Mouse (Mus musculus): ENCODE measurements around the gene Gm11096. TPM values are rescaled to one million over a fixed set of nuclear protein-coding genes. Genes with fewer than 3 reads are reported as not detected.
A peak's percentile ranks its signal among the peaks of the same experiment; 100 is the strongest.

Gm11096 gene
- total and polyA plus RNA-seq, 3 experiments, result not detected

DNA sequence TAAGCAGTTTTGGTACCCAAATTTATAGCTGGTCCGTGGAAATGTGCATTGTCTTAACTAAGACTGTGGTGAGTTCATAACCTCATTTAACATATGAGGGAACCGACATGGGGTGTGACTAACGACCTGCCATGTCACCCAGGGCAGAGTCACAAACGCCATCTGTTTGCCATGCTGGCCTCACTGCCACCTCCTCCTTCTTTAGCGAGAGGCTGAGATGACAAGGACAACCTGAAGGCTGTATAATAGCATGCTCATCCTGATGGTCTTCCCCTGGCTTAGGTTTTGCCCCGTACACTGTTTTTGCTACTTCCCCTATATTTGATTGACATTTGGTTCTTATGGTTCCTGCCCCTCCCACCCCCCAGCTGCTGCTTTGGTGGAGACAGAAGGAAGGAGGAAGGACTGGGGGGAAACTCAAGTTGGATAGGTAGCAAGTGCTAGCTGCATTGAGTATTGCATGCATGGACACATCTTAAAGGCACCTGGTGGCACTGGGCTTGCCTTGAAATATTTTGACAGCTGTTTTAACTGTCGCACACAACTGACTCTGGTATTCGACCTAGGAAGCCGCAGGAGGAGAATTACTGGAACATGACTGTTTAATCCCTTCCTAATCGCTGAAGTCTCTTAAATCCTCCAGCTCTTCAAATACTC lies 17.2 kb upstream of the Gm11096 start:
- intact Hi-C loops (cut with DNase I), result no loop called here
- WGBS, result 65% methylated on average over 10 of the region's 10 CpGs
- peaks cover 4% of the 10 kb centered on the region; the same call in 1 of the 2 replicates for H3K36me3 ChIP-seq (ENCODE audit: control insufficient read depth, insufficient read depth, low read length)

DNA sequence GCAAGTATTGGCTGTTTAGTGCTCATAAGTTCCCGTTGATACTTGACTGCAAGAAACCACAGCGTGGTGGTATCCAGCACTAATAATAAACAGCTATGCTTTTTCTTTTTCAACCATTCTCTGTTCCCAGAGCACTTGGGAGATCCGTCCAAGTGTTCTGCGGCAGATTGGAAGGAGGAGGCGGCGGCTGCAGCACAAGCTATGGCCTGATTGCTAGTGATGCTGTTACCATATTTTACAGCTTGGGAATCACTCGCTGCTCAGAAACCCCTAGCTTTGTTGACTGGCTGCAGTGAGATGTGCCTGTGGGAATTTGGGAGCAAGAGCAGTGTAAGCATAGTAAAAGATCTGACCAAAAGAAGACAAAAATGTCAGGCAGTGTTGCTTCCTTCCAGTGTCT lies 14.3 kb upstream of the Gm11096 start:
- Histone ChIP-seq H3K4me1 (ENCODE audit: control insufficient read depth, insufficient read depth, low read length) (no peaks in the 10 kb centered on the region; the same call in 1 of the 2 replicates), H3K79me2 (replicated peaks; ENCODE audit: control insufficient read depth, insufficient read depth, low read length) (no peaks in the 10 kb centered on the region), H3K36me3 (ENCODE audit: control insufficient read depth, insufficient read depth, low read length) (peaks cover 14% of the 10 kb centered on the region), H3K27me3 (ENCODE audit: control insufficient read depth, insufficient read depth, low read length) (no peaks in the 10 kb centered on the region), H3K9ac (ENCODE audit: low read depth, low read length) (no peak overlapping the region), H3K27ac (no peak overlapping the region), H3K4me3 (no peak overlapping the region)
- no peak for DNase-seq
- intact Hi-C loops (cut with DNase I), result no loop called here
- TF ChIP-seq CTCF (IDR thresholded peaks at IDR 0.05), result no peak
- no peak for TF ChIP-seq EP300 (IDR thresholded peaks at IDR 0.05; ENCODE audit: insufficient read depth, low read depth, low read length)
- TF ChIP-seq POLR2A (IDR thresholded peaks at IDR 0.05; ENCODE audit: insufficient read depth, low read depth, low read length), result no peak
- 89% methylated on average over 7 of the region's 7 CpGs for WGBS

More for the DNA sequence above, 17.2 kb upstream of the Gm11096 start:
- no peak overlapping the region for H3K9ac ChIP-seq (ENCODE audit: low read depth, low read length)
- no peak overlapping the region for H3K27ac ChIP-seq
- TF ChIP-seq CTCF (IDR thresholded peaks at IDR 0.05), result no peak
- no peak for TF ChIP-seq POLR2A (IDR thresholded peaks at IDR 0.05; ENCODE audit: insufficient read depth, low read depth, low read length)
- TF ChIP-seq EP300 (IDR thresholded peaks at IDR 0.05; ENCODE audit: insufficient read depth, low read depth, low read length), result no peak
- no peaks in the 10 kb centered on the region for H3K79me2 ChIP-seq (replicated peaks; ENCODE audit: control insufficient read depth, insufficient read depth, low read length)
- no peak for DNase-seq
- no peaks in the 10 kb centered on the region for H3K4me1 ChIP-seq (ENCODE audit: control insufficient read depth, insufficient read depth, low read length)
- no peak overlapping the region for H3K4me3 ChIP-seq
- no peaks in the 10 kb centered on the region for H3K27me3 ChIP-seq (ENCODE audit: control insufficient read depth, insufficient read depth, low read length)

DNA sequence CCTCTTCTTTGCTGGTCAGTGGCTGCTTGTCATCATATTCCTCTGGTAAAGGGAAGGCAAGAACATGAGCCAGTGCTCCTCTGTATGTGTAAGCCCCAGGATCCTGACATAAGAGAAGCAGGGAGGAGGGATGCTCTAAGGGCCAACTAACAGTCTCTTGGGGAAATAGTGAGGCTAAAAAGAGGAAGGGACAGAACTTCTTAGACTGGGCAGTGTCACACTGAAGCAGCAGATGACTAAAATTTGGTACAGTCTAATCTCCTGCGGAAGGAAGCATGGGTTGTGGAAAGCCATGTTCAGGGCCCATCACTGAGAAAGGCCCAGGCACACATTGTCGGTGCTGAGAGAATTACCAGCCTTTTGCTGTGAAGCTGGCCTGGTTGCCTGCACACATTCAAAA lies 8.8 kb upstream of the Gm11096 start:
- WGBS, result 38% methylated on average over 2 of the region's 2 CpGs
- Histone ChIP-seq H3K9ac (ENCODE audit: low read depth, low read length) (no peak overlapping the region), H3K4me1 (ENCODE audit: control insufficient read depth, insufficient read depth, low read length) (peaks cover 2% of the 10 kb centered on the region; the same call in 1 of the 2 replicates), H3K79me2 (replicated peaks; ENCODE audit: control insufficient read depth, insufficient read depth, low read length) (no peaks in the 10 kb centered on the region), H3K36me3 (ENCODE audit: control insufficient read depth, insufficient read depth, low read length) (peaks cover 17% of the 10 kb centered on the region), H3K27me3 (ENCODE audit: control insufficient read depth, insufficient read depth, low read length) (no peaks in the 10 kb centered on the region), H3K27ac (peak overlapping the region; percentile 17), H3K4me3 (no peak overlapping the region)
- TF ChIP-seq EP300 (IDR thresholded peaks at IDR 0.05; ENCODE audit: insufficient read depth, low read depth, low read length), result no peak
- TF ChIP-seq CTCF (IDR thresholded peaks at IDR 0.05), result no peak
- DNase-seq, result no peak
- intact Hi-C loops (cut with DNase I), result no loop called here

DNA sequence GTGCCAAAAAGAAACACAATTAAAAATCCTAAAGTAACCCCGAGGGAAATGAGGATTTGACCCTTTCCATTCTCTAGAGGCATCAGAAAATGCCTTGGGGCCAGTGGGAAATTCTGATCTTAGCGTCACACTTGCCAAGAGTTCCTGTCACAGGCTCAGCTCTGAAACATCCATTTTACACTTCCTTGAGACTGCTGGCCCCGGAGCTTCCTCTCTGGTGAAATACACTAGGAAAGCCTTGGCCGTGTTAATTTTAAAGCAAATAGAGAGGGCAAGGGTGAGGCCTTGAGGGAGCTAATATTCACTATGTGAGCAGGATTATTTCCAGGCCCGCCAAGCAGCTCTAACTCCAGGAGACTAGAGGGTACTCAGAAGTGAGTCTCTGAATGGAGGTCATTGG lies 8.4 kb upstream of the Gm11096 start:
- Histone ChIP-seq H3K9ac (ENCODE audit: low read depth, low read length) (no peak overlapping the region), H3K27ac (peak overlapping the region; percentile 39), H3K4me3 (no peak overlapping the region), H3K36me3 (ENCODE audit: control insufficient read depth, insufficient read depth, low read length) (peaks cover 17% of the 10 kb centered on the region), H3K27me3 (ENCODE audit: control insufficient read depth, insufficient read depth, low read length) (no peaks in the 10 kb centered on the region), H3K79me2 (replicated peaks; ENCODE audit: control insufficient read depth, insufficient read depth, low read length) (no peaks in the 10 kb centered on the region), H3K4me1 (ENCODE audit: control insufficient read depth, insufficient read depth, low read length) (peaks cover 2% of the 10 kb centered on the region; the same call in 1 of the 2 replicates)
- intact Hi-C loops (cut with DNase I), result no loop called here
- TF ChIP-seq EP300 (IDR thresholded peaks at IDR 0.05; ENCODE audit: insufficient read depth, low read depth, low read length) (no peak), CTCF (IDR thresholded peaks at IDR 0.05) (no peak), POLR2A (IDR thresholded peaks at IDR 0.05; ENCODE audit: insufficient read depth, low read depth, low read length) (no peak)
- 43% methylated on average over 5 of the region's 5 CpGs for WGBS
- peak in 1 of 2 experiments; percentile 49 for DNase-seq

DNA sequence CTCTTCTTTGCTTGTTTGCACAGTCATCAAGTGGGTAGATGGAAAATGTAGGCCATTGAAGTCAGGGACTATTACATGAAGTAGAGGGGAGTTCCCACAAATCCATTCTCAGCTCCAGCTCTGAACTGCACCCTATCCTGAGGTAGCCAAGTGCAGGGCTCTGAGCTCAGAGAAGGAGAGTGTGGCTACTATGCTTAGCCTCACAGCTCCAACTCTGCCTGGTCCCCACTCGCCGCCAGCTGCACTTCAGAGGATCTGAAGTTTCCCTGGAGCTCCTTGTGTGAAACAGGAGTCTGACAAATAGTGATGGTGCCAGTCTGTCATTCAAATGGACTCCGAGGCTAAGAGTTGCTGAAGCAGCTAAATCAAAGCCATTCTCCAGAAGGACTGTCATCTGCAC lies 13.7 kb downstream of the Gm11096 start:
- Histone ChIP-seq H3K9ac (ENCODE audit: low read depth, low read length) (no peak overlapping the region), H3K36me3 (ENCODE audit: control insufficient read depth, insufficient read depth, low read length) (no peaks in the 10 kb centered on the region), H3K4me1 (ENCODE audit: control insufficient read depth, insufficient read depth, low read length) (no peaks in the 10 kb centered on the region; the same call in 1 of the 2 replicates), H3K4me3 (no peak overlapping the region), H3K79me2 (replicated peaks; ENCODE audit: control insufficient read depth, insufficient read depth, low read length) (no peaks in the 10 kb centered on the region), H3K27ac (no peak overlapping the region), H3K27me3 (ENCODE audit: control insufficient read depth, insufficient read depth, low read length) (no peaks in the 10 kb centered on the region)
- WGBS, result 69% methylated on average over 3 of the region's 3 CpGs
- intact Hi-C loops (cut with DNase I), result no loop called here
- no peak for DNase-seq
- TF ChIP-seq CTCF (IDR thresholded peaks at IDR 0.05), result no peak

DNA sequence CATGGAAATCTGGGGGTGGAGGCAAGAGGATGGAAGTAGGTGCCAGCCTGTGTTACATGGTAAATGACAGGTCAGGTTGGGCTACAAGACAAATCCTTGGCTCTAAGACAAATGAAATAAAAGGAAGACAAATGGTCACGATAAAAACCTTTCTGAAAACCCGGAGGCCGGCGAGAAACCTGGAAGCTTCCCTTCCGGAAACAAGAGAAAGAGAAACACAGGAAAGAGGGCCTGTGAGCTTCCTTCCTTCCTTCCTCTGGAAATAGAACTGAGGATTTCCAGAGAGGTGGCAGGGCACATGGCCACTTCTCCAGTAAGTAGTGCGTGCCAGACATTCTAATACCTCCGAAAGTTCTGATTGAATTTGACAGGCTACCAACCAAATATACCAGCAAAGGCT lies 14.4 kb downstream of the Gm11096 start:
- no peaks in the 10 kb centered on the region; the same call in 1 of the 2 replicates for H3K4me1 ChIP-seq (ENCODE audit: control insufficient read depth, insufficient read depth, low read length)
- DNase-seq, result no peak
- no peaks in the 10 kb centered on the region for H3K27me3 ChIP-seq (ENCODE audit: control insufficient read depth, insufficient read depth, low read length)
- intact Hi-C loops (cut with DNase I), result no loop called here
- WGBS, result 41% methylated on average over 7 of the region's 7 CpGs
- H3K27ac ChIP-seq, result no peak overlapping the region
- H3K36me3 ChIP-seq (ENCODE audit: control insufficient read depth, insufficient read depth, low read length), result no peaks in the 10 kb centered on the region
- H3K9ac ChIP-seq (ENCODE audit: low read depth, low read length), result no peak overlapping the region
- TF ChIP-seq CTCF (IDR thresholded peaks at IDR 0.05), result no peak
- TF ChIP-seq POLR2A (IDR thresholded peaks at IDR 0.05; ENCODE audit: insufficient read depth, low read depth, low read length), result no peak
- no peak for TF ChIP-seq EP300 (IDR thresholded peaks at IDR 0.05; ENCODE audit: insufficient read depth, low read depth, low read length)
- no peak overlapping the region for H3K4me3 ChIP-seq
- no peaks in the 10 kb centered on the region for H3K79me2 ChIP-seq (replicated peaks; ENCODE audit: control insufficient read depth, insufficient read depth, low read length)

Data from heart, adult 2 months (tissue).